Mouse (Mus musculus): ENCODE measurements around the gene Gfpt2.

DNA sequence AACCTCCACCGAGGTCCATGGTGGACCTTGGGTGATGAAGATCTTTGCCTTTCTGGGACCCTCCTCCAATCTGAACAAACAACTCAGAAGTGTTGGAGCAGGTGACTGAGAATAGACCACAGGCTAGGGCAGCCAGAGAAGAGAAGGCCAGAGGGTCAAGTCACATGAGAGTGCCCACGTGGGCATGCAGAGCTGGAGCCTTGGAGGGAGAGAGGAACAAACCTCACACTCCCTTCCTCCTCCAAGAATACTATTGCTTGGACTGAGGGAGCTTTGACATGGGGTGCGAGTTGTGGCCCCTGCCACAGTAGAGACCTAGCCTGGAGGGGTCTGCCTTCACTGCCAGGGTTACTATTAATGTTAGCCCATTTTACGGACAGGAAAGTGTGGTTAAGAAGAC, 30.0 kb upstream of the Gfpt2 start:
- TF ChIP-seq POLR2A (IDR thresholded peaks at IDR 0.05; ENCODE audit: extremely low read depth, insufficient read depth, low read length) (no peak), CTCF (IDR thresholded peaks at IDR 0.05; ENCODE audit: low read depth, low read length) (no peak)
